Mouse (Mus musculus) urinary bladder, postnatal 36 days (tissue): Measurements from ENCODE around the gene Marveld3.

Experiments
- DNase-seq, 2 experiments: peaks; one replicate each; pipeline ENCODE4 v3.0.0; 2022; ENCODE audit warnings: low spot score in 2 of 2, mixed read lengths in 1 of 2

Gene Marveld3

GRCm38 (mm10) chr8:109961693-109962367 is at the start of gene Marveld3:
Gene Marveld3, minus strand, starts transcription at chr8:109962203.
- peak; percentile 68 to 75 for DNase-seq

GRCm38 (mm10) chr8:110010868-110011267 is 48.9 kb upstream of the Marveld3 start:
- DNase-seq, result peak; percentile 18 to 35

DNA sequence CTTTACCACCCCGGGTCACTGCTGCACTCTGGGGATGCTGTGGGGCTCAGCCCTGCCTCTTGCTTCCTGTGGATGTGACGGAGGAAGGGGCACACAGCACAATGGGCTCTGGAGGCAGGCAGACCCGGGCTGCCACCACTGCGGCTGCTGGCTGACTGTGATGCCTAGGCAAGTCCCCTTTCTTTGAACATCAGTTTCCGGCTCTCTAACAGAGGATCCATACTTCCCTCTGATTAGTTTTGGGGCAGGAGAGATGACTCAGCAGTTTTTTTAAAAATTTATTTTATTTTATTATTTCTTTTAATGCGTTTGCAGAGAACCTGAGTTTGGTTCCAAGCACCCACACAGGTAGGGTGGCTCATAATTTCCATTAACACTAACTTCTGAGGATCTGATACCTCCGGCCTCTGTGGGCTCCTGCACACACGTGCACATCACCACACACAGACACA is 47.0 kb upstream of the Marveld3 start:
- DNase-seq, result no peak

DNA sequence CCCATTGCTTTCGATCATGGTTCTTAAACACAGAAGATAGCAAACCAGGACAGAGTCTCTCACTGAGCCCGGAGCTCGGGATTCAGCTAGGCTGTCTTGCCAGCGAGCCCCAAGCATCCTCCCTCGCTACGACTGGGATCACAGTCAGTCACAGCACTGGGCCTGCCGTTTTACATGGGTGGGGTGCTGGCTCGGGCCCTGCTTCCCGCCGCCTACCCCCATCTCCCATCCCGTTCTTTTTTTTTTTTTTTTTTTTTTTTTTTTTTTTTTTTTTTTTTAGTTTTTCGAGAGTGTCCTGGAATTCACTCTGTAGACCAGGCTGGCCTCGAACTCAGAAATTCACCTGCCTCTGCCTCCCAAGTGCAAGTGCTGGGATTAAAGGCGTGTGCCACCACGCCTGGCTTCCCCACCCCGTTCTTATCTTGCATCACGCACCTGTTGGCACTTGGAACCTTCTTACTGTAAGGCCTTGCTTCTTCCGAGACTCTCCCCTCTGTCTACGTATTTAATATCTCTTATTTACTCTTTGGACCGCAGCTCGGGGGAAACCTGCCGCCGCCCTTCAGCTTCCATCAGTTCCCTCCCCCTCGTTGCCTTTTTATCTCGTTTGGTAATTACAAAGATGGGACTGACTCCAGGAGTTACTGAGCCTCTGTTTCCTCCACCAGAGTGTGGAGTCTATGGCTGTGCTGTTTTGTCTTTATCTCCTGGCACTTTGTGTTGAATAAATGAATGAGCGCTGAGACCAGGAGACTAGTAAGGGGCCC is 46.4 kb upstream of the Marveld3 start:
- DNase-seq, result no peak

DNA sequence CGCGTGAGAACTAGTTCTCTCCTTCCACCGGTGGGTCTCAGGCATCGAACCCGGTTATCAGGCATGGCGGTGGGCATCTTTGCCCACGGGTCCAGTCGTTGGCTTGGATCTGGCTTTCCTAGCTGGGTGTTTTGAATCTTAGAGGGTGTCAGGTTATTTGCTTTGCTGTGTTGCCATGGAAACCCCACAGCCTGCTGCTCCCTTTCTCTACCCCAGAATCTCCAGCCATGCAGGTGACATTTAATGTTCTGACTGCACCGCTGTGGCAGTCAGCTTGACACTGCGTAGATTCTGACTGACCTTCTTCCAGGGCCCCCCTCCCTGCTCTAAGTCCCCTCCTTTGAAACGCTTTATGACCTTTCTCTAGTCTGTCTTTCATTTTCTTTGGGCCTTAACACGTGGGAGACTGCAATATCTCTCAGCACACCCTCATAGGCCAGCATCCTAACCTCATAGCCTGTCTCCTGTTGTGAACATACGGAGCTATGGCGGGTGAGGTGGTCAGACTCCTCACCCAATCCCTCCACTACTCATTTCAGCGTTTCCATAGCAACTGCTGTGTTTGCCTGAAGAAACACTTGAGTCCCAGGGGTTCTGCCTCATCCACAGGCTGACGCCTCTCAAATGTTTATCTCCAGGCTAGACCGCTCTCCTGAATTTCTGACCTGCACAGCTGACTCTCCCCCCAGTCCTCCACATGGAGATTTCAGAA is 44.5 kb upstream of the Marveld3 start:
- DNase-seq, result no peak

DNA sequence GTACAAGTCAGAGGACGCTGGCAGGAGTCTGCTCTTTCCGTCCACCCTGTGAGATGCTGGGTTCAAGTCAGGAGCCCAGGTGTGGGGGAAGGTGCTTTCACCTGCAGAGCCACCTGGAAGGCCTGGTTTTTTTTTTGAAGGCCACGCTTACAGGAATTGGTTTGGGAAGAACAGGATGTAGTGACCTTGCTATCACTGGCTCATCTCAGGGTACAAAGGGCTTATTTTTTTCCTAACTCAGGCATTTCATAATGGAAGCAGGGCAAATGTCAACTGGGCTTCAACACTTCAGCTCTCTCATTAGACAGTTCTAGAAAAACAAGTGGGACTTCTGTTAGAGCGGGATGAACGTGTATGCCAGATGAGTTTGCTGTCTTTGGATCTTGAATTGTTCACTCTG is 42.3 kb upstream of the Marveld3 start:
- no peak for DNase-seq

GRCm38 (mm10) chr8:110002953-110003352 is 41.0 kb upstream of the Marveld3 start:
- no peak for DNase-seq

DNA sequence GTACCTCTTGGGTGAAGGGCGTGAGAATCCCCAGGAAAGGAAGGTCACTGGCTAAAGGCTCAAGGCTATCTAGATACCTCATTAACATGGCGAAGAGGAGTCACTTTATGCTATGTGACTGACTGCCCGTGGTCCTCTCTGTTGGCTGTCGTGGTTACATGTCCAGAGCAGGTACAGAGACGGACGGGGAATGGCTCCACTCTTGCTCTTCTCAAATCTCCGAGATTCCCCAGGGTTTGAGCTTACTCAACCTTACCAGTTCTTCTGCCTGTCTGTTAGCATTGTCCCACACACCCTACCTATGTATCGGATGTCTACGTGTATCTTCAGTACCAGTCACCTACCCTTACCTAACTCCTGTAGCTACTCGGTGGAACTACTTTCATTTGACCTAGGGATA is 38.0 kb upstream of the Marveld3 start:
- no peak for DNase-seq

DNA sequence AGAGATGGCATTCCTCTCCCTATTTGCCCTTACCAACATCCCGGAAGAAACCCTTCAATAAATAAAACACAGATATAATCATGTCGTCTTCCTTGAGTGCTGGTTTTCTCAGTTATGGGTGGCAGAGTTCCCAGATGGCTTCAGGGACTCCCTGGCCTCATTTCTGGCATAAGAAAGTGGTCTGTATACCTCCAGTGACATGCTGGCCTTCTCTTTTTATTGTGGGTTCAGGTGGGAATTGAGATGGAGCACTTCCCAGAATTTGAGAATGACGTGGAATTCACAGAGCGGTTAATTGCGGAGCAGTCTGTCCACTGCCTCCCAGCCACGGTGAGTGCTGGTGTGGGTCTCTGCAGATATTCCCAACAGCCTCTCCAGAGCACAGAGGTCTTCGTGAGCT is 36.1 kb upstream of the Marveld3 start:
- DNase-seq, result no peak

GRCm38 (mm10) chr8:109997381-109997780 is 35.4 kb upstream of the Marveld3 start:
- no peak for DNase-seq

GRCm38 (mm10) chr8:109992951-109993350 is 30.9 kb upstream of the Marveld3 start:
- DNase-seq, result no peak

- no peak for DNase-seq
These were observed 30.2 kb upstream of the Marveld3 start for GRCm38 (mm10) chr8:109992166-109992565.

- no peak for DNase-seq
These were observed 28.2 kb upstream of the Marveld3 start, which contains the start of gene Tat for GRCm38 (mm10) chr8:109990224-109990623. Gene Tat, plus strand, starts transcription at chr8:109990437.

DNA sequence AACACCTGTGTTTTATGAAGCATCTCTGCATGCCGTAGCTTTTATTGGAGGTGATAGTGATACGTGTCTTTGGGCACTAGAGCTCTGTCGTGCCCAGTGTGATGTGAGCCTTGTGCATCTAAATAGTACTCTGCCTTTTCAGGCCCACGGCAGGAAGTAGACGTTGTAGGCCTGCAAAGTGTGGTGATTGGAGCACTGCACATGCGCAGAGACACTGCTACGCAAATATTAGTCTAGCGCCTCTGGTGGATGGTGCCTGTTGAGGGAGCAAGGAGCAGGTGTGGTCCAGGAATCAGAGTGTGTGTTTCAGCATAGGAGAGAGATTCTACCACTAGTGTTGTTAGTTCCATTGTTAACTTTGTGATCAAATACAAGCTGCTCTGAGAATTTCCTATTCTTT is 27.1 kb upstream of the Marveld3 start:
- DNase-seq, result no peak

DNA sequence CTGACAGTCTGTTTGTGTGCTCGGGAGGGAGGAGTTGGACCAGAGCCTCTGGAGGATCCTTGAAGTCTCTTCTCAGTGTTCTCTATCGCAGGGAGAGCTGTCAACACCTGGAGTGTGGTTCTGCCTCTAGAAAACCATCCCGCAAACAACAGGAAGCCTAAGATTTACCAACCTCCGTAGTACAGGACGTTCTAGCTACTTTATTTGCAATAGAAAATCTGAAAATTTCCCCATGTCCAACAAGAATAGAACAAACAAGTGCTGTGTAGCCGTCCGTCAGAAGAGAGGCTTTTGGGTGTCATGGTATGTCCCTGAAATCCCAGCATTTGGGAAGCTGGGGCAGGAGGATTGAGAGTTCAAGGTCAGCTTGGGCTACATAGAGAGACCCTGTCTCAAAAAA is 25.8 kb upstream of the Marveld3 start:
- no peak for DNase-seq

DNA sequence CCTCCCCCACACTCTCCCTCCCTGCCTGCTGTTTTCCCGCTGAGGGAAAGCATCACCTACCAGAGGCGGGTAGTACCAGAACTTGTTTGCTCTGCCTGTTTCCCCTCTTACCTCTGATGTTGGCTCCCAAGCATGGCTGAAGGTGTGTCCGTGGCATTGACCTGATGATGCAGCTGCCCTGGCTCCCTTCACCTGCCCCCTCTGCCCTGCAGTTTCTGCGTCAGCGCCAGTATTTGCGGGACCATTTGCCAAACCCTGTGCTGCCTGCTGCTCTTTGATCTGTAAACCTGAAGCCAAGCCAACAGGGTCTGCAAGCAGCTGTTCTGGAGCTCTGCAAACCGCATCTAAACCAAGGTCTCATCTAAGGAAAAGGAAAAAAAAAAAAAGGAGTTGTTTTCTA is 24.4 kb upstream of the Marveld3 start:
- no peak for DNase-seq

GRCm38 (mm10) chr8:109983944-109984343 is 21.9 kb upstream of the Marveld3 start:
- DNase-seq, result peak in 1 of 2 experiments; percentile 31

- no peak for DNase-seq
These were observed 20.5 kb upstream of the Marveld3 start for GRCm38 (mm10) chr8:109982386-109983105.

DNA sequence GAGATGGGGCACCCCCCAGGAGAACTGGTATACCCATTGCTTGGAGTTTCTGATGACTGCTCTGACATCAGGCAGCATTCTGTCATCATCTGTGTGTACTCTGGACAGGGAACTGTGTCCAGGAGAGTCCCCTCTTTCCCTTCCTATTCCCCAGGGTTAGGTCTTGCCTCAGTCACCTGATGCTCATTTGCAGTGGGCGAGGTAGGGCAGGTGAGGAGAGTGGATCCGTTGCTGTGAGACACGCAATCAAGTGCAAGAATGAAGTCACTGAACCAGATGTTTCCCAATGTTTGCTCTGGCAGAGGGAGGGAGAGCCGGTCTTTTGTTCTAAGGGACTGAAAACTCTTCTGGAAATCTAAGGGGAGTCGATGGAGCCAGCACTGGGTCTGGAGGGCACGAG is 17.3 kb upstream of the Marveld3 start:
- no peak for DNase-seq

- DNase-seq, result no peak
These were observed 10.9 kb upstream of the Marveld3 start for GRCm38 (mm10) chr8:109972901-109973300.

- no peak for DNase-seq
These were observed 8.3 kb upstream of the Marveld3 start for GRCm38 (mm10) chr8:109970323-109970722.

GRCm38 (mm10) chr8:109968837-109969236 is 6.8 kb upstream of the Marveld3 start:
- no peak for DNase-seq
